Mouse (Mus musculus): Measurements from ENCODE around the gene Tmem234. TPM values are rescaled to one million over a fixed set of nuclear protein-coding genes. Genes with fewer than 3 reads are reported as not detected.
"Not testable (repeated sequence)": the region's sequence is repeated elsewhere in the genome, so short reads cannot be mapped to it uniquely, and the experiment has no call there.

Tmem234 gene
- total RNA-seq (2021) = 10 to 100 TPM; 95.6 to 99.1 TPM
- long read RNA-seq, transcript Tmem234-210 (5 exons, 1,519 nt) = minor isoform, 40 of 188 reads
- long read RNA-seq, transcript Tmem234-201 (5 exons, 1,437 nt) = major isoform, 54 of 188 reads
- long read RNA-seq, transcript Tmem234-218 (4 exons, 1,124 nt) = minor isoform, 29 of 188 reads
- long read RNA-seq, partial matches to known transcripts = 28 of 188 reads
- long read RNA-seq, other reads (novel, unspliced or antisense) = 24 of 188 reads

DNA sequence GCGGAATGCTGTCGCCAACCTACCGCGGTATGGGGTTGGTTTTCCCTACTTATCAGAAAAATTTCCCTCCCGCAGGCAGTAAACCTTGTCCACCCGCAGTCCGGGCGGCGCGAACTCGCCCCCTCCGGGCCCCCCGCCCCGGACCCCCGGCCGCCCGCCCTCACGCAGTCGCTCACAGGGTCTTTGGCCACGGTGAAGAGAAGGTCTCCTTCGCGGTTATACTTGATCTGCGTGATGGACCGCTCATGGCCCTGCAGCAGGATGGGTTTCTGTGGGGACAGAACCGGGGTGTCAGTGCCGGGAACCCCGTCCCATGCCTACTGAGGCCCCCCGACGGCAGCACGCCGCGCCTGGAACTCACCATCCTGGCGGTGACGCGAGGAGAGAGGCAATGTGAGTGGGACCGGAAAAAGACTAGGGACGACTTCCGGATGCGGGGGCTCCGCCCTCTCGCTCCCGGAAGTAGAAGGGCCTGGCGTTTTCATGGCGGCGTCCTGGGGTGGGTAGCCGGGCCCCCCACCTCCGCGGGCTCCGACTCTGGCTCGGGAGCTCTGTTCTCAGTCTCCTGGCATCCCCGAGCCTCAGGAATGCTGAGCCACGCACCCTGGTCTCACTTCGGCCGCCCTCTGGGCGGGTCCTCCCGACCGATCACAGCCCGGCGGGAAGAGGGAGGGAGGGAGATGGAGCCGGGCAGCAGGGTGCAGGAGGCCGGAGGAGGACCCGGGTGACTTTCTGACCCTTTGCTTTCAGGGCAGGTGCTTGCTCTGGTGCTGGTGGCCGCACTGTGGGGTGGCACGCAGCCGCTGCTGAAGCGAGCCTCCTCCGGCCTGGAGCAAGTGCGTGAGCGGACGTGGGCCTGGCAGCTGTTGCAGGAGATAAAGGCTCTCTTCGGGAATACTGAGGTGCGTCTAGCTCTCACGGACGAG, at the start of gene Tmem234, which contains the start of gene Eif3i:
TSS of gene Tmem234 (plus strand) at position 436 of the 926 bp plus-strand sequence.
TSS of gene Eif3i (minus strand) at position 416 of the 926 bp plus-strand sequence.
- DNase-seq (ENCODE audit: low spot score in 2 of 2) = peak; percentile 82 to 84

- DNase-seq (ENCODE audit: low spot score in 2 of 2) = not testable (repeated sequence)
Observed at GRCm38 (mm10) chr4:129554512-129554911, 46.0 kb upstream of the Tmem234 start.

GRCm38 (mm10) chr4:129555421-129555861, 45.0 kb upstream of the Tmem234 start:
- DNase-seq (ENCODE audit: low spot score in 2 of 2) = peak; percentile 61 to 72

- peak; percentile 34 to 53 for DNase-seq (ENCODE audit: low spot score in 2 of 2)
Observed at GRCm38 (mm10) chr4:129555862-129556531, 44.5 kb upstream of the Tmem234 start.

- peak; percentile 80 to 86 for DNase-seq (ENCODE audit: low spot score in 2 of 2)
Observed at GRCm38 (mm10) chr4:129556532-129557223, 43.8 kb upstream of the Tmem234 start.

DNA sequence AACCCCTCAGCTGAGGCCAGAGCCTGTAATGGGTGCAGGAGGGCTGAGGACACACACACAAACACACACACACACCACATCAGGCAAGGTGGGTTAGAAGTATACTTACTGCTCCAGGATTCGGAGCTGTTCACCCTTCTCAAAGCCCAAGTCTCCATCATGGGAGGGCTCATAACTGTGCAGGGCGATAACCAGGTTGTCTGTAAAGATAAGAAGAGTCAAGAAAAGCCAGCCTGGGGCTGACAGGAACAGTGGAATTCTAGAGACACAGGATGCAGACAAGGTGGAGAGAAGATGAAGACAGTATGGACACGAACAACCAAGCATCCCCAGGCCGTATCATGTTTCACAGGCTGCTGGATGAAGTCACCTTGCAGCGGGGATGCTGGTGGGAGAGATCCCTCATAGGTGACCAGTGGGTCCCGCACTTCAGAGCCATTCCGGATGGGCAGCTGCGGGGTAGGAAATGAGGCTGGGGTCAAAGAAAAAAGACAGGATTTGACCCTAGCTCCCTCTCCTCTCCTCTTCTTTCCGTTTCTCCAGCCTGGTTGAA, 43.1 kb upstream of the Tmem234 start:
- no peak for DNase-seq (ENCODE audit: low spot score in 2 of 2)

DNA sequence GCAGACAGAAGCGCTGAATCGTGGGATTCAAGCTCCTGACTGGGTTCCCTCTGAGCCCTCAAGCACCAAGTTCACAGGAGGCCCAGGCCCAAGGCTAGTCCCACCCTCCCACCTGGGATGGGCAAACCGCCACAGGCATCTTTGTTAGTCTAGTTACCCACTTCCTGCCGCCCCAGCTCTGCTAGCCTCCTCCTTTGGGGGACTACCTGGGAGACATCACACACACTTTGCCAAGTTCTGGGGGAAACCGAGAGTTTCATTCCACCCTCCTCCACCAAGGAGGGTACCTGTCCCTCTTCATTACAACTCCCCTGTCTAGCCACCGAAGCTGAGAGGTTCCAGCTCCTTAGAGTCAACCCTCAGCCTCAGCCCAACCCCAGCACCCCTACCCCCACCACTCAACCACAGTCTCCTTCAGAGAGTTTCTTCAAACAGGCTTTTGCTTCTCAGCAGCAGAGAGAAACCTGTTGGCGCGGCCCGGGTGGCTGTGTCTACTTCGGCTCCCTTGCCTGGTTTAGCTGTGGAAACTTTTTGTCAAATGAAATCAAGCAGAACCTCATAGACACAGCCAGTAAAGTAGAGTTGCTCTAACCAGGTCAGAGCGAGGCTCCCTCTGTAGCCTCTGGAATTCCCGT, 42.0 kb upstream of the Tmem234 start:
- DNase-seq (ENCODE audit: low spot score in 2 of 2) = no peak

DNA sequence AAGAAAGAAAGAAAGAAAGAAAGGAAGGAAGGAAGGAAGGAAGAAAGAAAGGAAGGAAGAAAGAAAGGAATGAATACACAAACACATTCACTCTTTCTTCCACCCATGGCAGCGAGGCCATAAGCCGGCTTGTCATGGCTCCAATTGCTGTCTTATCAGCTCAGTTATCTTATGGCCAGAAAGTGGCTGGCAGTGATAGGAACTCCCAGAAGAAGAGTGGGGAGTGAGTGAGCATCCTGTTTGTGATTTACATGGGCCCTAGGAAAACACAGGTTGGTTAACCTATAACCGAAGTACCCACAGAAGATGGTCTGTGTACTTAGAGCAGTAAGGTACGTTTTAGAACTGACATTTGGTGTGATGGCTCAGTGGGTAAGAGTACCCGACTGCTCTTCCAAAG, 39.3 kb upstream of the Tmem234 start:
- DNase-seq (ENCODE audit: low spot score in 2 of 2) = no peak

DNA sequence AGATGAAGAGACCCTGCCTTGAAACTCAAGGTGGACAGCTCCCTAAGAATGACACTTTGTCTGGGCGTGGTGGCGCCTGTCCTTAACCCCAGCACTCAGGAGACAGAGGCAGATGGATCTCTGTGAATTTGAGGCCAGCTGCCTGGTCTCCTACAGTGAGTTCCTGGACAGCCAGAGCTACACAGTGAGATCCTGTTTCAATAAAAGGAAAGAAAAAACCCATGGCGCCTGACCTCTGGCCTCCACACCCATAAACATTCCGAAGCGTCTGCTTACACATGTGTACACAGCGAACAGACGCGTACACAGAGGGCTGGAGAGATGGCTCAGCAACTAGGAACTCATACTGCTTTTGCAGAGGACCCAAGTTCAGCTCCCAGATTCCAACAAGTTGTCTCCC, 36.8 kb upstream of the Tmem234 start:
- DNase-seq (ENCODE audit: low spot score in 2 of 2) = no peak

GRCm38 (mm10) chr4:129565139-129565538, 35.3 kb upstream of the Tmem234 start:
- DNase-seq (ENCODE audit: low spot score in 2 of 2) = no peak

DNA sequence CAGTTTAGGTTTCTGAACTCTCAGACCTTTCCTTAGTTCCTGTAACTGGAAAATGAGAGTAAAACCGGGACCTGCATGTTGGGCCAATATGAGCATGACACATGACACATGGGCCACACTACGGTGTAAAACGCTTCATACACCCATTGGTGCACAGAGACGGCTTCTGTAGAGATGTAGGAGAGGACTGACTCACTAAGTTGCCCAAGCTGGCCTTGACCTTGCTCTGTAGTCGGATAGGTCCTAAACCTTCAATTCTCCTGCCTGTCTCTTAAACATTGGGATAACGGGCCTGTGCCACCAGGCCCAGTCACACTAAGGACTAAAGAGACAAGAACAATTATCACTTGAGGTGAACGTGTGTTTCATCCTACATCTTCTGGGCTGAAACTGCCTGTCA, 32.1 kb upstream of the Tmem234 start:
- no peak for DNase-seq (ENCODE audit: low spot score in 2 of 2)

GRCm38 (mm10) chr4:129570028-129570427, 30.4 kb upstream of the Tmem234 start:
- no peak for DNase-seq (ENCODE audit: low spot score in 2 of 2)

DNA sequence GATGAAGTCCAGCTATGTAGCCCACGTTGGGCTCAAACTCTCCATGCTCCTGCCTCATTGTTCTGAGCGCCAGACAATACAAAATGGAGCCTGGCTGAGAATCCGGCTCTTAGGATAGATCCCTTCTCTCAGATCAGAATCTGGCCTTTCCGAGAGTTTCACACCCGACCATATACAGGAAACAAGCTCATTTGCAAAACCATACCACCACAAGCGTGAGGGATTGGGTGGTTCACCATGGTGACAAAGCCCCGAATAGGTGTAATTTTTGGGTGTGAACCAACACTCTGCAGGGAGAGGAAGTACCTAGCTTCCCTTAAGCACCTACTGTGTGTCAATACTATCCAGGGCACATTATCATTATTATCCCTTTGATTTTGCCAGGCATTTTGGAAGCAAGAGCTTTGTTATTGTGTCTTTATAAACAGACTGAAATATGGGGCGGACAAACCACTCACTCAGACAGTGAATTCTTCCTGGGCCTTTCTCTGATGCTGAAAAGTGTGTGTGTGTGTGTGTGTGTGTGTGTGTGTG, 28.9 kb upstream of the Tmem234 start:
- DNase-seq (ENCODE audit: low spot score in 2 of 2) = no peak

GRCm38 (mm10) chr4:129572236-129573092, 28.0 kb upstream of the Tmem234 start:
- DNase-seq (ENCODE audit: low spot score in 2 of 2) = no peak

- DNase-seq (ENCODE audit: low spot score in 2 of 2) = no peak
Observed at GRCm38 (mm10) chr4:129573093-129573370, 27.4 kb upstream of the Tmem234 start.

DNA sequence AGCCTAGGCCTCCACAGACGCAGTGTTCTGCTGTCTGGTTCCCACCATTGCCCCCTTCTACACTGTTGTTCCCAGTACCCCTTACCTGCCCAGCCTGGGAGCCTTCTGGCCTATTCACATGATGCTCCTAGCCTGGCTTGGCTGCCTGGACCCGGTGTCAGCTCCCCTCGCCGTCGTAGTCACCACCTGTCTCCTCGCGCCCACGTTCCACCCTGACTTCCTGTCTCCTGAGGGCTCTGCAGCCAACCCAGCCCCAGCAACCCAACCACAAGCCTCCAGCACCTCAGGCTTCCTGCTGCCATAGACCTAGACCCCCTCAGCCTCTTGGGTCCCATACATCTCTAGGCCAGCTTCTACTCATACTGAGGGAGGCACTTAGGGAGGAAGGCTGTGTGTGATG, 27.0 kb upstream of the Tmem234 start, which contains the start of gene Lck:
TSS of gene Lck (minus strand) at position 212 of the 400 bp plus-strand sequence.
- DNase-seq (ENCODE audit: low spot score in 2 of 2) = no peak

GRCm38 (mm10) chr4:129575171-129575844, 25.2 kb upstream of the Tmem234 start:
- DNase-seq (ENCODE audit: low spot score in 2 of 2) = no peak

DNA sequence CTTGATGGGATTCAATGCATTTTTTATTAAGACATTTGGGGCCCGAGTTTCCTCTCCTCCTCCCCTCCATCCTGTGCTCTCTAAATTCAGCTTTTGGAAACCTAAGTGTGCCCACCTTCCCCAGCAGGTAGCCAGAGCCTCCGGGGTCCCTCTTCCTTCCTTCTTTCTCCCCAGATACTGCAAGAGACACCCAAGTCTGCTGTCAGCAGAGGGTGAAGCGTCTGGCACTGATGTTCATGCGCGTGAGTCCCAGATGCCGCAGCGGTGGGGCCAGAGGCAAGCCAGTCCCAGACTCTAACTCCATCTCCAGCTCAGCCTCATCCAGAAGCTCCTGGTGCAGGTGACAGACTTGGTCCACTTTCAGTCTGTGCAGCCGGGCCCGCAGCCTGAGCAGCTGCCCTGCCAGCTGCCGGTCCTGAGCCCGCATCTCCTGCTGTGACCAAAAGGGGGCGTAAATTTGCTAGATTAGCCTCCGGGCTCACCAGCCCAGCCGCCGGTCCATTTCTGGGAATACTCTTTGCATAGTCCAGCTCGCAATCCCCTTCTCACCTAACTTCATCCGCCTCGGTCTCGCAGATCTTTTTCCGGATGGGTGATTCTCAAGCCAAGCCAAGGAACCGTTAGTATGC, 23.5 kb upstream of the Tmem234 start:
- peak; percentile 77 to 78 for DNase-seq (ENCODE audit: low spot score in 2 of 2)
